Mouse (Mus musculus) myocyte (in vitro differentiated cells): ENCODE measurements at regions not wholly inside any gene's neighbourhood (a gene's known extent, or its start where the extent isn't known, plus 50 kb on each side); places are given as distances from the start of the nearest gene placed in this dataset.

Source experiments
- CEBPB ChIP-seq: IDR thresholded peaks from 2 replicates; pipeline ENCODE4 v1.6.1; 2011; ENCODE audit warnings: mild to moderate bottlenecking, moderate library complexity; ENCODE audit not compliant: poor library complexity, insufficient read depth, severe bottlenecking
- E2F4 ChIP-seq: IDR thresholded peaks from one replicate; pipeline ENCODE4 v1.6.1; 2011; ENCODE audit warnings: mild to moderate bottlenecking, control low read depth, moderate library complexity; ENCODE audit not compliant: insufficient read depth
- MAX ChIP-seq: IDR thresholded peaks from one replicate; pipeline ENCODE4 v1.6.1; 2011; ENCODE audit warnings: low read depth, mild to moderate bottlenecking, control low read depth
- MYOD1 ChIP-seq, 3 experiments: IDR thresholded peaks; one replicate each; pipeline ENCODE4 v1.6.1; 2011; ENCODE audit warnings: control low read depth in 2 of 3, low read depth in 2 of 3, mild to moderate bottlenecking in 2 of 3, moderate library complexity in 1 of 3; ENCODE audit not compliant: insufficient read length in 2 of 3, control insufficient read depth in 1 of 3
- MYOG ChIP-seq, 3 experiments: IDR thresholded peaks; one replicate each; pipeline ENCODE4 v1.6.1; 2011; ENCODE audit warnings: control low read depth in 2 of 3, low read depth in 2 of 3, mild to moderate bottlenecking in 2 of 3; ENCODE audit not compliant: insufficient read length in 2 of 3, control insufficient read depth in 1 of 3, insufficient read depth in 1 of 3
- POLR2A ChIP-seq: IDR thresholded peaks from one replicate; pipeline ENCODE4 v1.6.1; 2011; ENCODE audit warnings: low read depth, mild to moderate bottlenecking, control low read depth, moderate library complexity; ENCODE audit not compliant: insufficient read length
- POLR2AphosphoS2 ChIP-seq: IDR thresholded peaks from one replicate; pipeline ENCODE4 v1.6.1; 2011; ENCODE audit warnings: low read depth, control low read depth; ENCODE audit not compliant: insufficient read length
- REST ChIP-seq: IDR thresholded peaks from one replicate; pipeline ENCODE4 v1.6.1; 2011; ENCODE audit warnings: mild to moderate bottlenecking, control low read depth, moderate library complexity; ENCODE audit not compliant: insufficient read depth, insufficient read length
- SRF ChIP-seq: IDR thresholded peaks from one replicate; pipeline ENCODE4 v1.6.1; 2011; ENCODE audit warnings: low read depth; ENCODE audit not compliant: control insufficient read depth, insufficient read length
- TCF12 ChIP-seq: IDR thresholded peaks from one replicate; pipeline ENCODE4 v1.6.1; 2011; ENCODE audit warnings: mild to moderate bottlenecking, control low read depth; ENCODE audit not compliant: poor library complexity, insufficient read depth, severe bottlenecking
- TCF3 ChIP-seq: IDR thresholded peaks from one replicate; pipeline ENCODE4 v1.6.1; 2011; ENCODE audit warnings: low read depth, control low read depth; ENCODE audit not compliant: insufficient read length
- USF1 ChIP-seq: IDR thresholded peaks from one replicate; pipeline ENCODE4 v1.6.1; 2011; ENCODE audit warnings: low read depth, mild to moderate bottlenecking, control low read depth, moderate library complexity

- TF ChIP-seq MYOG (IDR thresholded peaks at IDR 0.05; ENCODE audit: control insufficient read depth in 1 of 3, insufficient read depth in 1 of 3, insufficient read length in 2 of 3, low read depth in 2 of 3) (no peak), POLR2A (no peak), REST (no peak), TCF3 (no peak), POLR2AphosphoS2 (no peak), MAX (no peak), SRF (no peak), TCF12 (no peak), E2F4 (no peak), CEBPB (no peak), USF1 (no peak), MYOD1 (IDR thresholded peaks at IDR 0.05; ENCODE audit: control insufficient read depth in 1 of 3, insufficient read length in 2 of 3, low read depth in 2 of 3) (no peak)
These were observed 68.5 kb upstream of the Tnrc6c start for GRCm38 (mm10) chr11:117585556-117585955.
